Mouse (Mus musculus) liver, embryonic 14.5 days (tissue): Measurements from ENCODE around the gene Zfp385b.

Source experiments
- CTCF ChIP-seq: IDR thresholded peaks from 2 replicates; pipeline ENCODE4 v1.5.1; 2016; ENCODE audit warnings: antibody characterized with exemption, low read depth, control low read depth
- EP300 ChIP-seq: IDR thresholded peaks from 2 replicates; pipeline ENCODE4 v1.6.1; 2016; ENCODE audit warnings: antibody characterized with exemption, low read depth

DNA sequence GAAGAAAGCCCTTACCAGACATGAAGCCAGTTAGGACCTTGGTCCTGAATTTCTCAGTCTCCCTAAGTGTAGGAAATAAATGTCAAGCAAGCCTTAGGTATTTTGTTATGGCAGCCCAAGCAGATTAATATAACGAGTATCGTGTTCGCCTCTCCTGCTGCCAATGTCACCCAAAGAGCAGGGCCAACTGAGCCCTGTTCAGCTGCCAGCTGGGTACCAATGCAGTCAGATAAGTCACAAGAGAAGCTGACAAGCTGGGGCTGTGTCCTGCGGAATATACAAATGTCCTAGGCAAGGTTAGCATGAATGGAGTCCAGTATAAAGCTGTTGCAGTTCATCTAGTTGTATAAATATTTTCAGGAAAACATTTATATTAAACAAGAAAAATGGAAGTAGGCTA is 277.8 kb downstream of the Zfp385b start:
- TF ChIP-seq CTCF, result no peak
- TF ChIP-seq EP300, result no peak
